Mouse (Mus musculus): Measurements from ENCODE around the gene Gucy2g.

The Gucy2g gene

GRCm38 (mm10) chr19:55247991-55248520 is 7.0 kb upstream of the Gucy2g start:
- in situ Hi-C loops (cut with MseI, MboI) = no loop called here

- in situ Hi-C loops (cut with MseI, MboI) = no loop called here
These were observed 6.5 kb upstream of the Gucy2g start for GRCm38 (mm10) chr19:55247563-55247962.

- in situ Hi-C loops (cut with MseI, MboI) = no loop called here
These were observed 3.8 kb upstream of the Gucy2g start for GRCm38 (mm10) chr19:55244791-55245231.

GRCm38 (mm10) chr19:55239766-55240426 is 1.1 kb downstream of the Gucy2g start:
- in situ Hi-C loops (cut with MseI, MboI) = no loop called here

GRCm38 (mm10) chr19:55236564-55236963 is 4.5 kb downstream of the Gucy2g start:
- in situ Hi-C loops (cut with MseI, MboI) = no loop called here

- in situ Hi-C loops (cut with MseI, MboI) = no loop called here
These were observed 5.0 kb downstream of the Gucy2g start for GRCm38 (mm10) chr19:55236026-55236425.

- in situ Hi-C loops (cut with MseI, MboI) = no loop called here
These were observed 8.9 kb downstream of the Gucy2g start for GRCm38 (mm10) chr19:55232136-55232535.

GRCm38 (mm10) chr19:55231081-55231480 is 10.0 kb downstream of the Gucy2g start:
- in situ Hi-C loops (cut with MseI, MboI) = no loop called here

GRCm38 (mm10) chr19:55227135-55227534 is 13.9 kb downstream of the Gucy2g start:
- in situ Hi-C loops (cut with MseI, MboI) = no loop called here

GRCm38 (mm10) chr19:55226621-55227020 is 14.4 kb downstream of the Gucy2g start:
- in situ Hi-C loops (cut with MseI, MboI) = no loop called here

GRCm38 (mm10) chr19:55222268-55222667 is 18.8 kb downstream of the Gucy2g start:
- in situ Hi-C loops (cut with MseI, MboI) = loop anchor here in 1 of 2 experiments (25.0 kb wide), 1 partner anchor 1185 kb away; the partner anchor contains the start of gene Adra2a

- in situ Hi-C loops (cut with MseI, MboI) = loop anchor here in 1 of 2 experiments (25.0 kb wide), 1 partner anchor 1184 kb away; the partner anchor contains the start of gene Adra2a
These were observed 19.8 kb downstream of the Gucy2g start for GRCm38 (mm10) chr19:55221208-55221607.

- in situ Hi-C loops (cut with MseI, MboI) = loop anchor here in 1 of 2 experiments (10.0 to 25.0 kb wide), 2 partner anchors 85 to 1182 kb away; partner anchors contain the start of gene Adra2a
These were observed 21.7 kb downstream of the Gucy2g start for GRCm38 (mm10) chr19:55219359-55219758.

- in situ Hi-C loops (cut with MseI, MboI) = loop anchor here in 1 of 2 experiments (10.0 to 25.0 kb wide), 2 partner anchors 86 to 1181 kb away; partner anchors contain the start of gene Adra2a
These were observed 22.3 kb downstream of the Gucy2g start for GRCm38 (mm10) chr19:55218741-55219221.

- in situ Hi-C loops (cut with MseI, MboI) = loop anchor here in 1 of 2 experiments (10.0 to 25.0 kb wide), 2 partner anchors 87 to 1181 kb away; partner anchors contain the start of gene Adra2a
These were observed 22.8 kb downstream of the Gucy2g start for GRCm38 (mm10) chr19:55218192-55218739.

GRCm38 (mm10) chr19:55217365-55217764 is 23.7 kb downstream of the Gucy2g start:
- in situ Hi-C loops (cut with MseI, MboI) = loop anchor here in 1 of 2 experiments (10.0 to 25.0 kb wide), 2 partner anchors 87 to 1180 kb away; partner anchors contain the start of gene Adra2a

GRCm38 (mm10) chr19:55216876-55217275 is 24.2 kb downstream of the Gucy2g start:
- in situ Hi-C loops (cut with MseI, MboI) = loop anchor here in 1 of 2 experiments (10.0 to 25.0 kb wide), 2 partner anchors 88 to 1180 kb away; partner anchors contain the start of gene Adra2a

- in situ Hi-C loops (cut with MseI, MboI) = loop anchor here in 1 of 2 experiments (10.0 to 25.0 kb wide), 2 partner anchors 91 to 1176 kb away; partner anchors contain the start of gene Adra2a
These were observed 27.3 kb downstream of the Gucy2g start for GRCm38 (mm10) chr19:55213617-55214340.

GRCm38 (mm10) chr19:55211698-55212097 is 29.3 kb downstream of the Gucy2g start:
- in situ Hi-C loops (cut with MseI, MboI) = loop anchor here in 1 of 2 experiments (10.0 to 25.0 kb wide), 2 partner anchors 93 to 1174 kb away; partner anchors contain the start of gene Adra2a

- in situ Hi-C loops (cut with MseI, MboI) = loop anchor here in 1 of 2 experiments (25.0 kb wide), 1 partner anchor 1172 kb away; the partner anchor contains the start of gene Adra2a
These were observed 32.0 kb downstream of the Gucy2g start for GRCm38 (mm10) chr19:55209084-55209483.

- in situ Hi-C loops (cut with MseI, MboI) = loop anchor here in 1 of 2 experiments (25.0 kb wide), 1 partner anchor 1171 kb away; the partner anchor contains the start of gene Adra2a
These were observed 32.4 kb downstream of the Gucy2g start for GRCm38 (mm10) chr19:55208654-55209053.
